Mouse (Mus musculus): ENCODE measurements at regions not wholly inside any gene's neighbourhood (a gene's known extent, or its start where the extent isn't known, plus 50 kb on each side); places are given as distances from the start of the nearest gene placed in this dataset.
"Not testable (repeated sequence)": the region's sequence is repeated elsewhere in the genome, so short reads cannot be mapped to it uniquely, and the experiment has no call there.

- DNase-seq = no peak
Measured at GRCm38 (mm10) chr8:126877039-126877365, 68.6 kb downstream of the Tomm20 start.

DNA sequence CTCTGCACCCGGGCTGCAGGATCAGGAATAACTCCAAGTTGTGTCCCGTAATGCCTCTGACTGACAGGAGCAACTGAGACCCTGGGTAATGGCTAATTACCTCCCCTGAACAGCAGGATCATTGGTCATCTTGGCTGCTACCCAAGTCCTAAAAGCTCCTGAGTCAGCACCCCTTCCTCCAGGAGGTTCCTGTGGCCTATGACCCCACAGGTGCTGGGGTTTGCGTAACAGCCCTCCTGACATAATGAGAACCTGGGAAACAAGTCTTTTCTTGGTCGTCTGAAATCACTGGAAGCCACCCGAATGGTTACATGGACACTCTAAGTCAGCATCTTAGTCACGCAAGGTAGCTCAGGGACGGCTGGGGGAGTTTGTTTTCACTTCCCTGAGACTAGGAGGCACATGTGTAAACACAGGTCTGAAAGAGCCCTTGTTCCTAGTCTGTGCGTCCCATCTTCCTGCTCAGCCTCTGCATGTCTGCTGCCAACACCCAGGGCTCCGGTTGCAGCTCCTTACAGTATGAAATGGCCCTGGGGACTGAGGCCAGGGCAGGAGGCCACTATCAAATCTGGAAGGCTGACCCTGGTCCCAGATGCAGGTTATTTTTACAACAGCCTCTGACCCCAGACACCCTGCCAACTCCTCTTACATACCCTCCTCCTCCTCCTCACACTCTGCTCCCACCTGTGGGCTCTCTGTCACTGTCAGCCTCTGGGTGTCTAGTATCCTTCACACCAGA, 69.2 kb downstream of the Tomm20 start:
- peak in 1 of 2 experiments; percentile 28 for DNase-seq

GRCm38 (mm10) chr8:126875491-126876155, 70.0 kb downstream of the Tomm20 start:
- no peak for DNase-seq

- no peak for DNase-seq
Measured at GRCm38 (mm10) chr8:126874846-126875245, 70.8 kb downstream of the Tomm20 start.

GRCm38 (mm10) chr8:126874126-126874730, 71.4 kb downstream of the Tomm20 start:
- DNase-seq = no peak

DNA sequence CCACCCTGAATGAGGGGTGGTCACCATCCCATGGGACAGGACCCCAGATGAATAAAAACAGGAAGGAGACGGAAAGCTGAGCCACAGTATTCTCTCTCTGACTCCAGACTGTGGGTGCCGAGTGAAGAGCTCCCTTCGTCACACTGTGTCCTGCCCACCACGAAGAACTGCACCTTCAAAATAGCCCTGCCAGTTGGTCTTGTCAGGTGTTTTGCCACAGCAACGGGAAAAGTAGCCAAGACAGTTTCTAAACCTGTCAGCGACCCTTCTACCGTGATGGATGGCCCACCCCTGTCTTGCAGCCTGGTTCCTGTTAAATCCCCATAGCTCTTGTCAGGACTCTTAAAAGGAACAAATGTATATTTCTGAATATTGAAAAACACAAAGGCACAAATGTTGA, 72.3 kb downstream of the Tomm20 start:
- no peak for DNase-seq

- peak; percentile 42 to 44 for DNase-seq
Measured at GRCm38 (mm10) chr8:126872574-126872973, 73.1 kb downstream of the Tomm20 start.

DNA sequence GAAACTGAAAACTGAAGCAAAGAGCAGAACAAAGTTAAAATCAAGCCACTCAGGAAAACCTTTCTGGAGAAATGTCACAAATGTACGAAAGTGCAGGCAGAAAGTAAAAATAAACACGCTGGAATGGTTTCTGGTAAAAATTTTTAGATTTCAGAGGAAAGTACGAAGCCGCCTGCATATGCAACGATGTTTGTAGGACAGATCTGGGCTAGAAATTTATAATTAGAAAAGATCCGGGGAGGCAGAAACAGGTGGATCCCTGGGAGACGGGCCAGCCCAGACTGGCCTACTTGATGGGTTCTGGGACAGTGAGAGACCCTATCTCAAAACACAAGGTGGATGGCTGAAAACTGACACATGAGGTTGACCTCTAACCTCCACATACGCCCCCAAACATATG, 73.5 kb downstream of the Tomm20 start:
- DNase-seq = no peak

DNA sequence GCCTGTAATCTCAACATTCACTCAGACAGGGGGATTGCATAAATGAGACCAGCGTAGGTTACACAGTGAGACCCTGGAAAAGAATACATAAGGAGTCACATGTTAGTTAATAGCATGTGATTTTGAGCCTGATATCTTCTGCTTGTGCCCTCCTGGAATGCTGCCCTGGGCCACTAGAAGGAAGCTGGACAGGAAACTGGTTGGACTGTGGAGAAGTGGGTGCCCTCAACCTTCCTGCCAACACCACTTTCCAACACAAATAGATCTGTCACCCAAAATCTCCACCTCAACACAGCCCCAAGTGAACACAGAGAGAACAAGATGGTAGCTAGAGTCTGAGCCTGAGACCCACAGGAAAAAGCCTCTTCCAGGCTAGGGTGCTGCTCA, 76.2 kb downstream of the Tomm20 start:
- peak in 1 of 2 experiments; percentile 52 for DNase-seq

GRCm38 (mm10) chr8:126868831-126869463, 76.7 kb downstream of the Tomm20 start:
- DNase-seq = peak in 1 of 2 experiments; percentile 42

DNA sequence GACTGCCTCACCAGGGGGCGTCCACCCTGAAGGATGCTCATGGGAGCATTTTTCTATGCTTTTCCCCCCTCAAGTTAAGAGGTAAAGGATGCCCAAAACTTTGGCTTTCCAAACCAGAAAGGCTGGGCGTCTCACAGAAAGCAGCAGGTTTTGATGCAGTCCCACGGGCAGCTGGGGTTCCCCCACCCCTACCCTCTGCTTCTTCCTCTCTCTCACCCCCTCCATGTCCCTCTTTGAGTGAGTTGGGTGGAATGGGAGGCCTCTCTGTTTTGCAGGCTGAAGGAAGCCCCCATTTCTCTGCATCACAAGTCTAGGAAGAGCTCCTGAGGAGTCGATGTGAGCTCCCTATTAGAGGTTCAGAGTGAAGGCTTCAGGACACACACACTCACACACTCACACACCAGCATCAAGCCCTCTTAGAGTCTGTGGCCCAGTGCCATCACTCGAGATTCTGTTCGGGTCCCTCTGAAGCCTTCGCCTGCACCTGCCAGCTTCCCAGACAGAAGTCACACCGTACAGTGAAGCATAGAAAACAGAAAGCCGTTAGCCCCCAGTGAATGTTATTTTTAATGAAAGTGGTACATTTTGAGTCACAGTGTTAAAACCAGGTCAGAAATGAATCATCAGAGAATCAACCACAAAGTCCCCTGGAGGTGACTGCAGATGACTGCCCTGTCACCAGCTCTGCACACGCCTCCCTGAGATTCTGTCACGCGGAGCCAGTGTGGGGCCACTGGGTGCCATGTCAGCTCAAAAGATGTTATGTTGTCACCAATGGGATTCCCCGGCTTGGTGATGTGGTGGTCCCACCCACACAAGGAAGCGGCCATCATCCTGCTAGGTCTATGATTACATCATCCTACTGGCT, 78.3 kb downstream of the Tomm20 start:
- DNase-seq = peak in 1 of 2 experiments; percentile 31

DNA sequence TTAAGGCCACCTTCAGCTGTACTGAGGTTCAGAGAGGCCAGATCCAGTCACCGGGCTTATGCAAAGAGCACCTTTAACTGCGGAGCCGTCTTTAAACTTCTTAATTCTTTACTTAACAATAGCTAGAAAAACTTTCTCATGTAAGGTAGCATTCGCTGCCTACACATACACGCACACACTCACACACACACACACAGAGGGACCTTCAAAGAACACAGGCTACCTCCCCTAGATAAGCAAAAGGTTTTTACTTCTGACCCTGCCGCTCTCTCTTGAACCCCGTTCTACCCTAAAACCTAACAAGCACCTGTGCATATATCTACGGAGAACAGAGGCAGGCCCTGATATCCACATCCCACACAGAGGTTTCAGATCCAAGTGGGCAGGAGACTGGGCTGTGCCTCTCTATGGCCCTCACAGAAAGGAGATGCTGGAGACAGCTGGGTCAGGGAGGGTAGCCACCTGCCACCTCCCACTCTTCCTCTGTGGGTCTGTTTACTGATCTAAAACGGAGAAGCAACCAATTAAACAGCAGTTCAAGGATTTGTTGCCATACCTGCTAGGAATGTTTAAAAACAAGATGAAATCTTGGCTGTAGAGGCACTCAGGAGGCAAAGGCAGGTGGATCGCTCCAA, 81.2 kb downstream of the Tomm20 start:
- no peak for DNase-seq

- DNase-seq = not testable (repeated sequence)
Measured at GRCm38 (mm10) chr8:126863661-126864060, 82.0 kb downstream of the Tomm20 start.

GRCm38 (mm10) chr8:126861754-126862153, 83.9 kb downstream of the Tomm20 start:
- DNase-seq = no peak

GRCm38 (mm10) chr8:126860630-126861029, 85.0 kb downstream of the Tomm20 start:
- DNase-seq = no peak

- peak in 1 of 2 experiments; percentile 31 for DNase-seq
Measured at GRCm38 (mm10) chr8:126859706-126860424, 85.8 kb downstream of the Tomm20 start.

GRCm38 (mm10) chr8:126857307-126858203, 88.1 kb downstream of the Tomm20 start:
- peak in 1 of 2 experiments; percentile 21 for DNase-seq

GRCm38 (mm10) chr8:126855914-126856313, 89.7 kb downstream of the Tomm20 start:
- DNase-seq = no peak

- no peak for DNase-seq
Measured at GRCm38 (mm10) chr8:126855056-126855609, 90.5 kb downstream of the Tomm20 start.
